Mouse (Mus musculus) lung, adult 2 months (tissue): ENCODE results near the gene Msl2.

Experiments
- CTCF ChIP-seq: fragments of 200-500 bp; IDR thresholded peaks from 2 replicates; pipeline ENCODE4 v1.5.1; 2011; ENCODE audit warnings: mild to moderate bottlenecking, low read length, control low read depth; ENCODE audit not compliant: insufficient read depth
- POLR2A ChIP-seq: fragments of 200-500 bp; IDR thresholded peaks from 2 replicates; pipeline ENCODE4 v1.6.1; 2011; ENCODE audit warnings: low read depth, mild to moderate bottlenecking, control low read depth, low read length, borderline replicate concordance; ENCODE audit errors: extremely low read depth

- no peak for TF ChIP-seq CTCF
- peak; percentile 43; the same call in 1 of the 2 replicates for TF ChIP-seq POLR2A
Measured at GRCm38 (mm10) chr9:101074332-101075021, 576 bp downstream of the Msl2 start.
